Mouse (Mus musculus) heart, postnatal 0 days (tissue): ENCODE data around the gene Cdk5r1.

Experiments
- CTCF ChIP-seq: IDR thresholded peaks from 2 replicates; pipeline ENCODE4 v1.5.1; 2016; ENCODE audit warnings: antibody characterized with exemption, control low read depth, low read depth
- EP300 ChIP-seq: IDR thresholded peaks from 2 replicates; pipeline ENCODE4 v1.6.1; 2016; ENCODE audit warnings: antibody characterized with exemption, low read depth

- TF ChIP-seq CTCF (no peak), EP300 (no peak)
Observed at GRCm38 (mm10) chr11:80503726-80504452, 27.1 kb downstream of the Cdk5r1 start.
